Mouse (Mus musculus): ENCODE results near the gene Tesmin. TPM values are rescaled to one million over a fixed set of nuclear protein-coding genes. Genes with fewer than 3 reads are reported as not detected.

Gene Tesmin
- polyA plus RNA-seq, 1 experiment from 2014 or later: 0.30 TPM

GRCm38 (mm10) chr19:3431969-3432368, 43.3 kb downstream of the Tesmin start:
- no peaks in the 10 kb centered on the region for H3K36me3 ChIP-seq (replicated peaks)
- H3K9me3 ChIP-seq: no peaks in the 10 kb centered on the region

GRCm38 (mm10) chr19:3434124-3434523, 45.5 kb downstream of the Tesmin start:
- no peaks in the 10 kb centered on the region; the same call in 1 of the 2 replicates for H3K27me3 ChIP-seq (replicated peaks; ENCODE audit: low read depth, poor library complexity, severe bottlenecking)
- peaks cover 29% of the 10 kb centered on the region for H3K4me1 ChIP-seq
- H3K9me3 ChIP-seq: no peaks in the 10 kb centered on the region
- peak; percentile 21 for DNase-seq (ENCODE audit: low spot score)
- 40% methylated on average over 4 of the region's 4 CpGs for WGBS
- no peaks in the 10 kb centered on the region for H3K36me3 ChIP-seq (replicated peaks)
- no peak overlapping the region for H3K27ac ChIP-seq (replicated peaks)
- no peak overlapping the region for H3K4me3 ChIP-seq

More at GRCm38 (mm10) chr19:3431969-3432368, 43.3 kb downstream of the Tesmin start:
- Histone ChIP-seq H3K4me1 (peaks cover 31% of the 10 kb centered on the region), H3K27ac (replicated peaks) (no peak overlapping the region), H3K4me3 (no peak overlapping the region), H3K27me3 (replicated peaks; ENCODE audit: low read depth, poor library complexity, severe bottlenecking) (no peaks in the 10 kb centered on the region)
- WGBS: 86% methylated on average over 2 of the region's 2 CpGs
- DNase-seq (ENCODE audit: low spot score): no peak

- WGBS: 44% methylated on average over 4 of the region's 4 CpGs
- H3K27me3 ChIP-seq (replicated peaks; ENCODE audit: low read depth, poor library complexity, severe bottlenecking): no peaks in the 10 kb centered on the region; the same call in 1 of the 2 replicates
- no peak for DNase-seq (ENCODE audit: low spot score)
- no peak overlapping the region for H3K4me3 ChIP-seq
- H3K9me3 ChIP-seq: no peaks in the 10 kb centered on the region
- H3K27ac ChIP-seq (replicated peaks): no peak overlapping the region
- H3K36me3 ChIP-seq (replicated peaks): no peaks in the 10 kb centered on the region
- H3K4me1 ChIP-seq: peaks cover 25% of the 10 kb centered on the region
Observed at GRCm38 (mm10) chr19:3434641-3435040, 46.0 kb downstream of the Tesmin start.

GRCm38 (mm10) chr19:3435824-3436223, 47.2 kb downstream of the Tesmin start:
- WGBS: 82% methylated on average over 3 of the region's 3 CpGs
- no peak overlapping the region for H3K4me3 ChIP-seq
- H3K27ac ChIP-seq (replicated peaks): no peak overlapping the region
- H3K9me3 ChIP-seq: no peaks in the 10 kb centered on the region
- H3K4me1 ChIP-seq: peaks cover 30% of the 10 kb centered on the region
- no peak for DNase-seq (ENCODE audit: low spot score)
- H3K36me3 ChIP-seq (replicated peaks): no peaks in the 10 kb centered on the region
- H3K27me3 ChIP-seq (replicated peaks; ENCODE audit: low read depth, poor library complexity, severe bottlenecking): peaks cover 7% of the 10 kb centered on the region

- Histone ChIP-seq H3K4me1 (peaks cover 34% of the 10 kb centered on the region), H3K27ac (replicated peaks) (no peak overlapping the region), H3K27me3 (replicated peaks; ENCODE audit: low read depth, poor library complexity, severe bottlenecking) (peaks cover 7% of the 10 kb centered on the region), H3K4me3 (no peak overlapping the region), H3K36me3 (replicated peaks) (no peaks in the 10 kb centered on the region), H3K9me3 (no peaks in the 10 kb centered on the region)
- WGBS: 55% methylated on average over 9 of the region's 9 CpGs
- peak; percentile 38 for DNase-seq (ENCODE audit: low spot score)
Observed at GRCm38 (mm10) chr19:3436840-3437239, 48.2 kb downstream of the Tesmin start.

GRCm38 (mm10) chr19:3437980-3438379, 49.3 kb downstream of the Tesmin start:
- 67% methylated on average over 5 of the region's 5 CpGs for WGBS
- no peak overlapping the region for H3K27ac ChIP-seq (replicated peaks)
- H3K4me3 ChIP-seq: no peak overlapping the region
- no peak for DNase-seq (ENCODE audit: low spot score)
- peaks cover 7% of the 10 kb centered on the region for H3K27me3 ChIP-seq (replicated peaks; ENCODE audit: low read depth, poor library complexity, severe bottlenecking)
- peaks cover 33% of the 10 kb centered on the region for H3K4me1 ChIP-seq
- H3K36me3 ChIP-seq (replicated peaks): no peaks in the 10 kb centered on the region
- no peaks in the 10 kb centered on the region for H3K9me3 ChIP-seq

- Histone ChIP-seq H3K4me1 (peaks cover 11% of the 10 kb centered on the region), H3K9me3 (0 out of 2 replicates have a peak, but pooled peaks cover 2% of the 10 kb centered on the region), H3K4me3 (no peak overlapping the region), H3K36me3 (replicated peaks) (no peaks in the 10 kb centered on the region), H3K27ac (replicated peaks) (0 out of 2 replicates have a peak overlapping the region, but pooled peaks have one; percentile 19), H3K27me3 (replicated peaks; ENCODE audit: low read depth, poor library complexity, severe bottlenecking) (peaks cover 7% of the 10 kb centered on the region)
- DNase-seq (ENCODE audit: low spot score): no peak
- WGBS: 56% methylated on average over 5 of the region's 5 CpGs
Observed at GRCm38 (mm10) chr19:3440667-3441066, 52.0 kb downstream of the Tesmin start.

GRCm38 (mm10) chr19:3441092-3441491, 52.4 kb downstream of the Tesmin start:
- Histone ChIP-seq H3K9me3 (0 out of 2 replicates have a peak, but pooled peaks cover 2% of the 10 kb centered on the region), H3K27me3 (replicated peaks; ENCODE audit: low read depth, poor library complexity, severe bottlenecking) (peaks cover 7% of the 10 kb centered on the region), H3K4me3 (no peak overlapping the region), H3K27ac (replicated peaks) (no peak overlapping the region), H3K4me1 (peaks cover 11% of the 10 kb centered on the region), H3K36me3 (replicated peaks) (no peaks in the 10 kb centered on the region)
- WGBS: 40% methylated on average over 10 of the region's 10 CpGs
- DNase-seq (ENCODE audit: low spot score): no peak

GRCm38 (mm10) chr19:3447348-3447747, 58.7 kb downstream of the Tesmin start:
- Histone ChIP-seq H3K27ac (replicated peaks) (no peak overlapping the region), H3K4me1 (no peaks in the 10 kb centered on the region), H3K9me3 (peaks cover 5% of the 10 kb centered on the region), H3K36me3 (replicated peaks) (no peaks in the 10 kb centered on the region), H3K4me3 (no peak overlapping the region), H3K27me3 (replicated peaks; ENCODE audit: low read depth, poor library complexity, severe bottlenecking) (no peaks in the 10 kb centered on the region)
- DNase-seq (ENCODE audit: low spot score): no peak
- 73% methylated on average over 3 of the region's 3 CpGs for WGBS

- H3K27ac ChIP-seq (replicated peaks): no peak overlapping the region
- H3K9me3 ChIP-seq: peaks cover 5% of the 10 kb centered on the region
- no peak for DNase-seq (ENCODE audit: low spot score)
- H3K36me3 ChIP-seq (replicated peaks): peaks cover 15% of the 10 kb centered on the region
- WGBS: 87% methylated on average over 3 of the region's 3 CpGs
- H3K4me1 ChIP-seq: no peaks in the 10 kb centered on the region
- H3K4me3 ChIP-seq: no peak overlapping the region
- no peaks in the 10 kb centered on the region for H3K27me3 ChIP-seq (replicated peaks; ENCODE audit: low read depth, poor library complexity, severe bottlenecking)
Observed at GRCm38 (mm10) chr19:3449248-3449647, 60.6 kb downstream of the Tesmin start.

GRCm38 (mm10) chr19:3450714-3451113, 62.1 kb downstream of the Tesmin start:
- Histone ChIP-seq H3K36me3 (replicated peaks) (peaks cover 30% of the 10 kb centered on the region), H3K4me3 (no peak overlapping the region)
- 92% methylated on average over 3 of the region's 3 CpGs for WGBS

GRCm38 (mm10) chr19:3451170-3451569, 62.5 kb downstream of the Tesmin start:
- 33% methylated on average over 6 of the region's 6 CpGs for WGBS
- H3K27me3 ChIP-seq (replicated peaks; ENCODE audit: low read depth, poor library complexity, severe bottlenecking): no peaks in the 10 kb centered on the region
- DNase-seq (ENCODE audit: low spot score): peak; percentile 67
- H3K4me3 ChIP-seq: no peak overlapping the region
- H3K9me3 ChIP-seq: peaks cover 3% of the 10 kb centered on the region
- H3K36me3 ChIP-seq (replicated peaks): peaks cover 35% of the 10 kb centered on the region
- no peaks in the 10 kb centered on the region for H3K4me1 ChIP-seq
- H3K27ac ChIP-seq (replicated peaks): no peak overlapping the region

More at GRCm38 (mm10) chr19:3450714-3451113, 62.1 kb downstream of the Tesmin start:
- no peak overlapping the region for H3K27ac ChIP-seq (replicated peaks)
- H3K27me3 ChIP-seq (replicated peaks; ENCODE audit: low read depth, poor library complexity, severe bottlenecking): no peaks in the 10 kb centered on the region
- no peak for DNase-seq (ENCODE audit: low spot score)
- no peaks in the 10 kb centered on the region for H3K4me1 ChIP-seq
- peaks cover 3% of the 10 kb centered on the region for H3K9me3 ChIP-seq

GRCm38 (mm10) chr19:3451649-3452048, 63.0 kb downstream of the Tesmin start:
- Histone ChIP-seq H3K27me3 (replicated peaks; ENCODE audit: low read depth, poor library complexity, severe bottlenecking) (no peaks in the 10 kb centered on the region), H3K9me3 (peaks cover 3% of the 10 kb centered on the region), H3K36me3 (replicated peaks) (peaks cover 39% of the 10 kb centered on the region), H3K4me1 (no peaks in the 10 kb centered on the region), H3K4me3 (no peak overlapping the region), H3K27ac (replicated peaks) (no peak overlapping the region)
- WGBS: 68% methylated on average over 6 of the region's 6 CpGs
- DNase-seq (ENCODE audit: low spot score): no peak
